10 mouse cellular contexts compared by ENCODE assay signal in genomic region chr14:99022346-99023086, GRCm38 (mm10). TPM values are rescaled to one million over a fixed set of nuclear protein-coding genes. Genes with fewer than 3 reads are reported as not detected.
DNase-seq lines count a peak whose midpoint lies in the region; ATAC-seq and TF ChIP-seq lines count a peak whose summit lies in the region.
"Had no signal": no experiment of that assay in that cellular context is flagged by ENCODE, and none has a peak within 500 bp of the region (broad histone marks: within the 10 kb centered on the region; RNA-seq: fewer than 3 reads in every experiment).

No protein-coding gene starts in this region.

- peak; percentile 19; the same call in 1 of the 2 replicates for TF ChIP-seq CTCF in liver, postnatal 0 days (IDR thresholded peaks at IDR 0.05; ENCODE audit: low read depth)
- no peak for TF ChIP-seq CTCF in embryonic fibroblast, embryonic 13.5 days (IDR thresholded peaks at IDR 0.05; ENCODE audit: borderline replicate concordance, insufficient read depth, low read length)

- no peaks in the 10 kb centered on the region for H3K27me3 ChIP-seq in liver, postnatal 0 days (ENCODE audit: insufficient read depth, low read length)
- no peaks in the 10 kb centered on the region for H3K27me3 ChIP-seq in liver, embryonic 12.5 days (replicated peaks)
- H3K27me3 ChIP-seq in intestine, embryonic 15.5 days (replicated peaks), result no peaks in the 10 kb centered on the region

- H3K4me3 ChIP-seq in liver, postnatal 0 days (ENCODE audit: low read depth, low read length), result no peak overlapping the region
- H3K4me3 ChIP-seq in liver, embryonic 12.5 days, result no peak overlapping the region
- peak overlapping the region; percentile 24; the same call in 1 of the 2 replicates for H3K4me3 ChIP-seq in embryonic fibroblast, embryonic 13.5 days (ENCODE audit: insufficient read depth, low read length)
- H3K4me3 ChIP-seq in intestine, embryonic 15.5 days (replicated peaks), result no peak overlapping the region

- H3K9me3 ChIP-seq in liver, postnatal 0 days (ENCODE audit: low read length), result 0 out of 2 replicates have a peak, but pooled peaks cover 2% of the 10 kb centered on the region
- no peaks in the 10 kb centered on the region for H3K9me3 ChIP-seq in liver, embryonic 12.5 days (replicated peaks)
- H3K9me3 ChIP-seq in intestine, embryonic 15.5 days, result no peaks in the 10 kb centered on the region

- no peak overlapping the region for H3K9ac ChIP-seq in liver, postnatal 0 days (replicated peaks)
- H3K9ac ChIP-seq in liver, embryonic 12.5 days, result no peak overlapping the region
- H3K9ac ChIP-seq in intestine, embryonic 15.5 days, result no peak overlapping the region

- 49% methylated on average over 12 of the region's 12 CpGs for WGBS in liver, postnatal 0 days (ENCODE audit: insufficient replicate concordance)
- WGBS in liver, embryonic 12.5 days (ENCODE audit: insufficient replicate concordance), result 37% methylated on average over 12 of the region's 12 CpGs
- WGBS in intestine, embryonic 15.5 days, result 43% methylated on average over 12 of the region's 12 CpGs

- H3K4me2 ChIP-seq in liver, postnatal 0 days (ENCODE audit: low read depth, low read length), result no peak overlapping the region
- no peak overlapping the region for H3K4me2 ChIP-seq in liver, embryonic 12.5 days
- peak overlapping the region; percentile 45 for H3K4me2 ChIP-seq in intestine, embryonic 15.5 days (replicated peaks)

- no peaks in the 10 kb centered on the region for H3K36me3 ChIP-seq in liver, postnatal 0 days (replicated peaks; ENCODE audit: insufficient read depth, low read length)
- no peaks in the 10 kb centered on the region for H3K36me3 ChIP-seq in liver, embryonic 12.5 days
- no peaks in the 10 kb centered on the region for H3K36me3 ChIP-seq in intestine, embryonic 15.5 days

- H3K27ac ChIP-seq in liver, postnatal 0 days (ENCODE audit: low read depth), result no peak overlapping the region
- H3K27ac ChIP-seq in liver, embryonic 12.5 days, result no peak overlapping the region
- H3K27ac ChIP-seq in embryonic fibroblast, embryonic 13.5 days (ENCODE audit: insufficient read depth, low read length), result no peak overlapping the region
- no peak overlapping the region for H3K27ac ChIP-seq in intestine, embryonic 15.5 days

- DNase-seq in liver, postnatal 0 days, result no peak
- peak; percentile 46 for DNase-seq in retina, embryonic 14.5 days (ENCODE audit: low spot score)
- DNase-seq in spleen, adult 12 weeks (ENCODE audit: low spot score), result no peak
- no peak for DNase-seq in adipocyte (ENCODE audit: low spot score)
- no peak for DNase-seq in right cerebral cortex, postnatal 25 days
- DNase-seq: gastrocnemius, postnatal 25 days; lung, postnatal 4 days had no signal

- H3K4me1 ChIP-seq in liver, postnatal 0 days (ENCODE audit: insufficient read depth), result no peaks in the 10 kb centered on the region
- no peaks in the 10 kb centered on the region for H3K4me1 ChIP-seq in liver, embryonic 12.5 days
- H3K4me1 ChIP-seq in embryonic fibroblast, embryonic 13.5 days (ENCODE audit: control insufficient read depth, insufficient read depth, low read length), result no peaks in the 10 kb centered on the region; the same call in 1 of the 2 replicates
- no peaks in the 10 kb centered on the region for H3K4me1 ChIP-seq in intestine, embryonic 15.5 days (replicated peaks)

- ATAC-seq in liver, postnatal 0 days, result no peak
- no peak for ATAC-seq in liver, embryonic 12.5 days
- ATAC-seq in intestine, embryonic 15.5 days, result no peak

- TF ChIP-seq EP300 in liver, postnatal 0 days (IDR thresholded peaks at IDR 0.05; ENCODE audit: low read depth), result no peak

- no peak for TF ChIP-seq POLR2A in embryonic fibroblast, embryonic 13.5 days (IDR thresholded peaks at IDR 0.05; ENCODE audit: low read depth, low read length)

RNA-seq across cellular contexts. Expression of gene Mzt1, which starts 23.4 kb away (rescaled TPM):
- 42.5 and 43.2 TPM in 2 replicates for polyA plus RNA-seq in liver, postnatal 0 days (2015; fragmentation: Nextera tagmentation; extraction: Ambion mirVana)
- polyA plus RNA-seq in liver, embryonic 12.5 days (2016; fragmentation: Nextera tagmentation; extraction: Ambion mirVana), result 64.6 and 68.3 TPM in 2 replicates
- polyA plus RNA-seq in embryonic fibroblast, embryonic 13.5 days (2011; ENCODE audit: insufficient read length, low read depth, missing spikeins), result 70.5 and 78.6 TPM in 2 replicates
- 60.8 and 70.6 TPM in 2 replicates for polyA plus RNA-seq in intestine, embryonic 15.5 days (2015; fragmentation: Nextera tagmentation; extraction: Ambion mirVana)

RNA-seq across cellular contexts. Expression of gene Bora, which starts 23.5 kb away (rescaled TPM):
- polyA plus RNA-seq in liver, postnatal 0 days (2015; fragmentation: Nextera tagmentation; extraction: Ambion mirVana), result 13.0 and 13.6 TPM in 2 replicates
- polyA plus RNA-seq in liver, embryonic 12.5 days (2016; fragmentation: Nextera tagmentation; extraction: Ambion mirVana), result 51.5 TPM in 2 replicates
- 20.3 and 25.8 TPM in 2 replicates for polyA plus RNA-seq in embryonic fibroblast, embryonic 13.5 days (2011; ENCODE audit: insufficient read length, low read depth, missing spikeins)
- 61.2 and 61.8 TPM in 2 replicates for polyA plus RNA-seq in intestine, embryonic 15.5 days (2015; fragmentation: Nextera tagmentation; extraction: Ambion mirVana)

RNA-seq across cellular contexts. Expression of gene Rpl36a-ps1, which starts 28.4 kb away (rescaled TPM):
- polyA plus RNA-seq in liver, postnatal 0 days (2015; fragmentation: Nextera tagmentation; extraction: Ambion mirVana), result 2.5 and 3.0 TPM in 2 replicates
- 1.8 and 3.4 TPM in 2 replicates for polyA plus RNA-seq in liver, embryonic 12.5 days (2016; fragmentation: Nextera tagmentation; extraction: Ambion mirVana)
- polyA plus RNA-seq in embryonic fibroblast, embryonic 13.5 days (2011; ENCODE audit: insufficient read length, low read depth, missing spikeins), result 7.9 and 11.7 TPM in 2 replicates
- 0.96 and 1.6 TPM in 2 replicates for polyA plus RNA-seq in intestine, embryonic 15.5 days (2015; fragmentation: Nextera tagmentation; extraction: Ambion mirVana)
